Mouse (Mus musculus): ENCODE measurements around the gene Rps6ka1.

DNA sequence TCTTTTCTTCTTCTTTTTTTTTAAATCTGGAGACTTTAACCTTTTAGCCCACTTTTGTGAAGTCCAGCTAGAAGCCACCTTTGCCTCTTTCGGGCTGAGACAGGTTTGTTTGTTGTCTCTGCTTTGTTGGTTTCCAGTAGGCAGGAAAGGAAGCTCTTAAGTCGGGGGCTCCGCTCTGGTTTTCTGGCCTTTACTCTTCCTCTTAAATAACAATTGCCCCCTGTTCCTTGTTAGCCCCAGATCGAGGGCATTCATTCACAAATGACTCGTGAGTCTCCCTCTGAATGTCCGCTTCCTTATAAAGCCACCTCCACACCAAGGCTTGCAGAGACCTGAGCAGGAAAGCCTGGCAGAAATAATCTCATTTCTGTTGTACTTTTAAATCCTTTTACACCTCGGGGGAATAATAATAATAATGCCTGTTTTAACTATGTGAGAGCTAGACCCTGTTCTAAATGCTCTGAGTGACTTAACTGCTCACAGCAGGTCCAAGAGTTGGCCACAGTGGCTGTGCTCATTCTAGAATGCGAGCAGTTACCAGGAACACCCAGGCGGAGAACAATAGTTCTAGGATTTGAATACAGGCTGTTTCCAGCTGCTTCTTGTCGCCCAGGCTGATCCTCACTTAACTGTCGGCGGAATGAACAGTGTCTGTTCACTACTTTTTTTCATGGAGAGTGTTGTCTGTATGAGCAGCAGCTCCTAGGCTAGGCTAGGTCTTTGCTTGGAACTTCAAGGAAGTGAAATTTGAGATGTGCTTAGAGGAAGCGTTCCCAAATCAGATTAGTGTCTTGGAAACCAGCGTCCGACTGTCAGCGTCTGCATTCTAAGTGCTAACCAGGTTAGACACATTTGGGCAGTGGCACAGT is 71.7 kb downstream of the Rps6ka1 start:
- TF ChIP-seq MAX (IDR thresholded peaks at IDR 0.05; ENCODE audit: low read depth): no peak
- no peak for TF ChIP-seq MYOD1 (IDR thresholded peaks at IDR 0.05; ENCODE audit: control insufficient read depth in 1 of 3, insufficient read length in 2 of 3, low read depth in 2 of 3)
- no peak for TF ChIP-seq TCF12 (IDR thresholded peaks at IDR 0.05; ENCODE audit: insufficient read depth, poor library complexity, severe bottlenecking)
- no peak for TF ChIP-seq POLR2A (IDR thresholded peaks at IDR 0.05; ENCODE audit: insufficient read length, low read depth)
- TF ChIP-seq TCF3 (IDR thresholded peaks at IDR 0.05; ENCODE audit: insufficient read length, low read depth): no peak
- no peak for TF ChIP-seq E2F4 (IDR thresholded peaks at IDR 0.05; ENCODE audit: insufficient read depth)
- no peak for TF ChIP-seq CEBPB (IDR thresholded peaks at IDR 0.05; ENCODE audit: insufficient read depth, poor library complexity, severe bottlenecking)
- TF ChIP-seq USF1 (IDR thresholded peaks at IDR 0.05; ENCODE audit: low read depth): no peak
